Mouse (Mus musculus) megakaryocyte-erythroid progenitor cell, adult 5-6 weeks (primary cell): ENCODE results near the gene Dusp19. TPM values are rescaled to one million over a fixed set of nuclear protein-coding genes. Genes with fewer than 3 reads are reported as not detected.

Experiments
- ATAC-seq: replicated peaks from 2 replicates; pipeline ENCODE4 v1.8.0; 2016; ENCODE audit warnings: mild to moderate bottlenecking, inconsistent platforms; ENCODE audit not compliant: severe bottlenecking, poor library complexity, low FRiP score, low TSS enrichment
- total RNA-seq, 2 experiments: library from RNA; stranded (forward) in 1 of 2; stranded (reverse) in 1 of 2; fragments of 200-1000, 215-1000 nt in 1 of 2; fragments of >200 nt in 1 of 2; fragmentation: Nextera tagmentation in 1 of 2; gene quantifications; 2 replicates each; pipeline ENCODE4 v1.2.3; 2014 to 2017

Dusp19 gene
- total RNA-seq (2014; fragmentation: Nextera tagmentation) (11.7 and 13.8 TPM in 2 replicates), total RNA-seq (2017) (9.7 and 13.8 TPM in 2 replicates)

DNA sequence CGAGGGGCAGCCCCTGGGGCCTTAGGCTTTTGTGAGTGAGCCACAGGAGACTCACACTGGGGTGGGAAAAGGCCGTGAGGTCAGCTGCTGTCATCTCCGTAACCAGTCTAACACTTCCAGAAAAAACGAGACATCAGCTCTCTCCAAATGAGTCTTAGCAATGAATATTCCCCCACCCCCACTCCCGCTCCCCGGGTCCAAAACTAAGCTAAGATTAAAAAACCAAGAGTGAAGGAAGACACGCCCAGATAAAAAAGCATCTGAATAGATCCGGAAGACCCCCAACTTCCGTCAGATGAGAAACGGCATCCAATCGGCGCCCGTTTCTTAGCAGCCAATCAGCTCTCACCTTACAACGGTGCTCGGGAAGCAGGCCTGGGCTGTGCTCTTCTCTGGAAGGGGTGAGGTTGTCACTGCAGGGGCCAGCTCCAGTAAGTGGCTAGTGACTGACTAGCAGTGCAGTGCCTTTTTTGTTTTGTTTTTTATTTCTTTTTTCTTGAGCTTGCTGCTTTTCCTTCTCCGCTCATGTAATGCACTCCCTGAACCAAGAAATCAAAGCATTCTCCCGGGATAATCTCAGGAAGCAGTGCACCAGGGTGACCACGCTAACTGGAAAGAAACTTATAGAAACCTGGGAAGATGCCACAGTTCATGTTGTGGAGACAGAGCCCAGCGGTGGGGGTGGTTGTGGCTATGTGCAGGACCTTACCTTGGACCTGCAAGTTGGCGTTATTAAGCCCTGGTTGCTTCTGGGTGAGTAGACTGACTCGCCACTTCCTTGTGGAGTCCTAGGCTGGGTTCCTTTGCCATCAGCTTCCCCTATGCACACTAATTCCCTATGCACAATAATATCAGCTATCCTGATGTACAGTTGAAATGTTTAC is at the start of gene Dusp19, which contains the start of gene Nup35:
Gene Dusp19, plus strand, starts transcription at position 192 of the 884 bp plus-strand sequence.
Gene Nup35, plus strand, starts transcription at position 383 of the 884 bp plus-strand sequence.
- peak; percentile 100 for ATAC-seq

DNA sequence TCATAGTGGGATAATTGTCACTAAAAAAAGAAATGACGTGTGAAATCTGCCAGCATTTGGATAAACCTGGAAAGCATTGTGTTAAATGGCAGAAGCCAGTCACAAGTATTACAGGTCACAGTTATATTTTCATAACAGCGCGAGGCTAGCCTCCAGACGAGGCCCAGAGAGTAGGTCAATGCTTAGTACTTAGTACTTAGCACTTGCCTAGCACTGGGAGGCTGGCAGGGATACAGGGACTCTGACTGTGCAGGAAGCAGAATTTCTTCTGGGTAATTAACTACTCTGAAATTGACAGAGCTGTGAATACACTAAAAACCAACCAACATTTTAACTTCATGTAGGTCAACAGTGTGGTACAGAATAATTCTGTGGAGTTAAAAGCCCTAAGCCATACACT is 49.4 kb upstream of the Dusp19 start:
- no peak for ATAC-seq

DNA sequence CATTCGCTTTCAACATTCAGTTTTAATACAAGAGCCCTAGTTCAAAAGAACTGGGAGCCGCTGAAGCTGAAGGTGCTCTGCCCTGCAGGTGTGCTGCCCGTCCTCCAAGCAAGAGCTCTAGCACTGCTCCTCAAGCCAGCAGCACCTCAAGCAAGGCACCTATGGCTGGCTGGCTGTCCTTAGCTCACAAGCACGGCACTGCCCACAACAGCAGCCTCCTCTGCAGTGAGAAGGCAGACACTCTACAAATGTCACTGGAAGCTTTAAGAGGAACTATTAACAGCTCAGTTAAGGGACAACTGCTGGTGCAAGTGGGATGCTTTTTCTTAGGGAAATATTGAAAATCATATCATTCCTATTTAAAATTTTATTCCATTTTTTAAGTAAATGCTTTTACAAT is 46.2 kb upstream of the Dusp19 start:
- no peak for ATAC-seq

DNA sequence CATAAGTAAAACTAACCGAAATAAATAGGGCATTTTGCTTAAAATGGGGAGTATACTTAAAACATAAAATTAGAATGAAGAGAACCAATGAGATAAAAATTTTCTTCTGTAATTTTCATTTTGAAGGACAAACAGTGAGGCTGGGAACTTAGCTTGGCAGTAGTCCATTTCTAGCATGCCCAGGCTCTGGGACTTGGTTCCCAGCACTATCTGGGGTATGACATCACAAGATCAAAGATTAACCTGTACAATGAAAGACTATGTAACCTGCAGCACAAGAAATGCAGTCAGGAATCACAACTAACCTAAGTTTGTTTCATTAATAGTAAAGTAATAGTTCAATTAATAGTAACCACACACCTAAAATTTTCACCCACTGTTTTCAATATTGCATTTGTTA is 39.6 kb upstream of the Dusp19 start:
- no peak for ATAC-seq

DNA sequence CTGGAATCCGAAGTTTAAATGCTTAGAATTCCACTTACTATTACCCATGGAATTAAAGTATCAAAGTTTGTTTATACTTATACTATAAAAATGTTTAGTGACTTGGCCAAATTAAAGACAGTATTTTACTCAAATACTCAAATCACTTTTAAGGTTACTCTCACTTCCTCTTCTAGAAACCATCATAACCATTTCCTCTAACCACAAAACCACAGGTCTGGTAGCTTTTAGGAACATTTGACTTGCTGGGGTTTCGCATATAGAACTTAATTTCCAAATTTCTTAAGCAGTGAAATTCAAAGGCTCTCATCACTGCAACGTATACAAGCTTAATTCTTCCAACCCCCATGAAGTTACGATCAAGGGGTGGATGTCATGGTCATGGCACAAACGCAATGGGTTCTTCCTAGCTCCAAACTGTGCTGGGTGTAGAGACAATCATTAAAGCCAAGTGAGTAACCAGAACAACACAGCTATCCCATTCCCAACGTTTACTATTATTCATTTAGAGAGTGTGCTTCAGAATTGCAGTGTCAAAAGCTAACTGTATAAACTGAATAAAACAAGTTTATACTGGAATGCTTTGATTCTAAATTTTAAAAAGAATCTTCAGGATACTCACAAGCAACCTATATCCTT is 37.5 kb upstream of the Dusp19 start:
- no peak for ATAC-seq

DNA sequence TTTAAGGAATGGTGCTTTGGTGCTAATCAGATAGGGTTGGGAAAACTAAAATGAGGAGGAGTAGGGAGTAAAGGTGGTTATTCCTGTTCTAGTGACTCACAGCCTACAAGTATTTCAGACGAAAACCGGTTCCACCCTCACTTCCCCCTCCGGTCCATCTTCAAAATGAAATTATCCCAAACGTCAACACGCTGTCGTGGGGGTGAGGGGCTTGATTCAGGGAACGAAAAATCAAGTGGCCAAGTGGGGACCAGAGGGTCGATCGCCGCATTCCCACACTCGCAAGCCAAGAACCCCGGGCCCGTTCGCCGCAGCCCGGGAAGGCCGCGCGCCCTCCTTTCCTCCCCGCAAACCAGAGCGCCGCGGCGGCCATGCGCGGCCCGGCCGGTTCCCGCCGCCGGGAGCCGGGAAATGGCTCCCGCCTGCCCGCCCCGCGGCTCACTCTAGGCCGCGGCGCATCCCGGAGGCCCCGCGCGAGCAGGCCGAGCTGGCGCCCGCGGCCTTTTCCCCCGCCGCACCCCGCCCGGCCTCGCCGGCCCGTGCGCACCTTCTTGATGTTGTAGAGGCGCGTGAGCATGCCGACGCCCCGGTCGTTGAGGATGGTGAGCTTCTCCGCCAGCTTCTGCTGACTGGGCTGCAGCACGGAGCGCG is 36.4 kb upstream of the Dusp19 start:
- ATAC-seq, result peak; percentile 21; the same call in 1 of the 2 replicates

DNA sequence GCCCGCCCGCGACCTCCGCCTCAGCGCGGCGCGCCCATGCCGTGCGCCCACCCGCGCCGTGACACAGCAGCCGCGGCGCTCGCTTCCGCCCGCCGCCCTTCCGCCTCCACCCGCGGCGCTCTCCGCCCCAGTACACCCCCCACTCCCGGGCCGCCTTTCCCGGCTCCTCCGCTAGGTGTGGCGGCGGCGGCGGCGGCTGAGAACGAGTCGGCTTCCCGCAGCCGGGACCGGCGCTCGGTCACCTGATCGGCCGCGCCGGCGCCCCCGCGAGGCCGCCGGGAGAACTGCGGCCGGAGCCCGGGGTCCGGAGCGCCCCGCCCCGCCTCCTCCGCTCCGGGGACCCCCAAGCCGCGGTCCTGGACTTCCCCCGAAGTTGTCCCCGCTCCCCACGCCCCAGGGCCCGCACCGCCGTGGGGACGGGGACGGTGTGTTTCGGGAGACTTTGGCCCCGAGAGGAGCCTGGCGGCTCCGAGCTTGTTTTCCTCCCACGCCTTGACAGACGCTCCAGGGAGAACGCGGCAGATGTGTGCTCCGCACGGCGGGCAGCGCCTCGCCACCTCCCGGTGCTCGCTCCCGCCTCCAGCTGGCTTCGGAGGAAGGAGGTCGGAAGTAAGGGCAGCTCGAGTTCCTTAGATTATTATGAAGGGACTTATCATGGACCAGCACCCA is 35.7 kb upstream of the Dusp19 start, which contains the start of gene Nckap1:
Gene Nckap1, minus strand, starts transcription at position 338 of the 669 bp plus-strand sequence.
- peak; percentile 87 for ATAC-seq

DNA sequence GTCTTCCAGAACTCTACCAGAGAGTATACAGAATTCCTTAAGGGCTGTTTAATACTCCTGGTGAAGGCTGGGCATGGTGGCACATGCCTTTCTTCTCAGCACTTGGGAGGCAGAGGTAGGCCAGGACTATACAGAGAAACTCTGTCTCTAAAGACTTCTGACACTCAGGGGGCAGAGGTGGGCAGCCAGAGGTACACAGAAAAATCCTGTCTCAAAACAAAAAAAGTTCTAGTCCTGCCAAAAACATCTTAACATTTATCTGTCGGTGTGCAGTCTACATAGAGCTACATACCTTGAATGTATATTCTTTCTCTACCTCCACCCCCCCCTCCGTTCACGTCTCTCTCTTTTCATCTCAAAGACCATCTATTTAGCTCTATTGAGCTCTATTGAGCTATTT is 34.5 kb upstream of the Dusp19 start:
- ATAC-seq, result no peak

DNA sequence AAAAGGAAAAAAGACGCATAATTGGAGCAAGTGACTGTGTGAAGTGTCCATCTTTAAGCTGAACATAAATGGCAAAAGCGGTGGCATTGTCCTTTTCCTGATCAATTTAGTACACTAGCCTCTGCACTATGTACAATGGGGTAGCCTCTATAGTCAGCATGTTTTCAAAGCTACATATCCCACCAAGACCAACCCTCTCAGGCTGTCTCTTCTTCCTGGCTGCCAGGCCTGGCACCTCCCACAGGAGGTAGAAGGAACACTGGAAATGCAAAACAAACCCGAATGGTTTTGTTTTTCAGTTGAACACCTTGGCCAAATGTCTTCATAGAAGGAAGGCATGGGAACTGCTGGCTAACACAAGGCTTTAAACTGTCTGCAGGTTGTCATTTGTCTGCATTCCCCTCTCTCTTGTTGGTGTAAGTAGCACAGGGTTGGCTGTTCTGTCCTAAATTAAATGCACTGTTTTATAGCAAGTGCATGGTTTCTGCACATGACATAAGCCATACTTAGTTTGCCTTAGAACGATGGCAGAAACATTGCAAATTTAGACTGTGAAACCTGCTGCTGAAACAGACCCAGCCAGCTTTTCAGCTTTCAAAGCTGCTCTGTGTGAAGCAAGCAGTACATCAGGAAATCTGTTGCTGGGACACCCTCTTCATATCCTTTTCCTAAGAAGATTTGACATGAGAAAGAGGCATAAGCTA is 22.5 kb upstream of the Dusp19 start:
- no peak for ATAC-seq

DNA sequence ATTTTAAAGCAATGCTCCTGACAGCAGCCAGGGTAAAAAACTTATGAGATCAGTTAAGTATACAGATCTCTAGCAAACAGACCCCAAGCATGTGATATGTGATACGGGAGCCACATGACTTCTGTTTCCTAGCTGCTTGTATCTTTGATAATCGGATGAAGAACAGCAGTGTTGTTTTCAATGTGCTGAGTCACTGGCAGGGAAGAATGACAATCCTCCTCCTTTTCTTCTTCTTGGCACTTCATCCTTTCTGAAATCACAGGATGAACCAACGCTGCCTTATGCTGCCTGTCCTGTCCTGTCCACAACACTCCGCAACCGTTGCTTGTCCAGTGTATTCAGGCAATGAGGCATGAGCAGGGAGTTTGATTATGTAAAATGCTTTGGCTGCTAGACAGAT is 19.9 kb upstream of the Dusp19 start:
- peak; percentile 85 for ATAC-seq

DNA sequence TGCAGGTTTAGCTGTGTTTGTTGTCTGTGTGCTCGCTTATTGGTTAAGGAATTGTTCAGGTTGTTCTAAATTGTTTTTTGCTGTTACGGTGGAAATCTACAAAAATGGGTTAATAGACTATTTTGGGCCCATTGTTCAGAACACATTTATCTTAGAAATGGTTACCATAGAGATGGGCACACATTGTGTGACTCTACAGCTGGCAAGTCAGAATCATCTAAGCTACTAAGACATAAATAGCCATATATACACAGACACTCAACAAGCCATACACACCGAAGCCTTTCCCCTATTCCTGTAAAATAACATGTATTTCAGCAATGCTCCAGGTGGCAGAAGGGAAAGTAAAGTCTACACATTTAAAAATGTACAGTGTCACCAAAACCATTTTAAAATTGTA is 17.0 kb upstream of the Dusp19 start:
- ATAC-seq, result no peak

DNA sequence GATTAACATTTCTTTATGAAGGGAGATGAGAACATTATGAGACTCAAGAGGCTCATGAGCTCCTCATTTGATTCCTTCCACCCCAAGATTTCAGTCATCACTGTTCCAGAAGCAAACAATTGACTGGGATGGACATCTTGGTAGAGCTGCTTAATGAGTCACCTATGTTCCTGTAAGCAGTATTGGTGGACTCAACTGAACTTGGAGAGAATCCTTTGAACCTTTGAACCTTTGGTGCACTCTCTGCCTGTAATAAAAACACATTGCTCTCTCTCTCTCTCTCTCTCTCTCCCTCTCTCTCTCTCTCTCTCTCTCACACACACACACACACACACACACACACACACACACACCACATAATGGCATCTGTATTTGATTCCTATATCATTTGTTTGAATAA is 16.2 kb upstream of the Dusp19 start:
- no peak for ATAC-seq

DNA sequence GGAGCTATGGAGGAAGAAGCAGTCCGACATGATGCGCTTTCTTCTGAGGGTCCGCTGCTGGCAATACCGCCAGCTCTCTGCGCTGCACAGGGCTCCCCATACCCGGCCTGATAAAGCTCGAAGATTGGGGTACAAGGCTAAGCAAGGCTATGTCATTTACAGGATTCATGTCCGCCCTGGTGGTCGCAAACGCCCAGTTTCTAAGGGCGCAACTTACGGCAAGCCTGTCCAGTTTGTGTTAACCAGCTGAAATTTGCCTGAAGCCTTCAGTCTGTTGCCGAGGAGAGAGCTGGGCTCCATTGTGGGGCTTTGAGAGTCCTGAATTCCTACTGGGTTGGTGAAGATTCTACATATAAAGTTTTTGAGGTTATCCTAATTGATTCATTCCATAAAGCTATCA is 14.1 kb upstream of the Dusp19 start:
- ATAC-seq, result no peak

DNA sequence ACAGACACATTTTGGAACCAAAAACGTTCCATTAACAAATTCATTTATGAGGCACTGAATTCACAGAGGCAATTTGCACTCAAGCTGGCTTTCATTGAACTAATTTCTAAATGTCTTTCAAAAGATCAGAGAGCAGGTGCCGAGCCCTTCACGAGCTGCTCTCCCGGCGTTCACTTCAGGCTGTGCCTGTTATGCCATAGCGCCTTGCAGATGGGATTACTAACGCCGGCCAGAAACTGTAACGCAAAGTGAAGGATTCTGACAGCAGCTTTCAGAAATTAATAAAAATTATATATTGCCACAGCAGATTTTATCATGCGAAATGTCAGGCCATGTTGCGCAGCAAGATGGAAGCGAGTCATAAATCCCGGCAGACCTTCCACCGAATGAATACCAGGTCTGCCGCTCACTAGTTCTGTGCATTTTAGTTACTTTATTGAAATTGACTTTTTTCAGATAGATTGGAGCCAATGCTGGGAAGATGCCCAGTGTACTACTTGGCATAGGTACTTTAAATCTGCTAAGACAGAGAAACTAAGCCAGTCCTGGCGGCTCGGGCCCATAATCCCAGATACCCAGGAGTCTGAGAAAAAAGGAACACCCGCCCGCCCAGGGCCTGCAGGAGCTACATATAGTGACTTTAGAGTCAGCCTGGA is 12.9 kb upstream of the Dusp19 start:
- no peak for ATAC-seq

DNA sequence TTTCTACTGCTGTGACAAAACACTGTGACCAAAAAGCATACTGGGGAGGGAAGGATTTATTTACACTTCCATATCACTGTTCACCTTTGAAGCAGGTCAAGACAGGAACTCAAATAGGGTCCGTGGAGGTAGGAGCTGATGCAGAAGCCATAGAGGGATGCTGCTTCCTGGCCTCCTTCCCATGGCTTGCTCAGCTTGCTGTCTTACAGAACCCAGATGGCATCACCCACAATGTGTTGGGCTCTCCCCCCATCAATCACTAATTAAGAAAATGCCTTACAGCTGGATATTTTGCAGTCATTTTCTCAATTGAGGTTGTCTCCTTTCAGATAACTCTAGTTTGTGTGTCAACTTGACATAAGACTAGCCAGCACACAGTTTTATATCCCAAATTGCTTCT is 4.6 kb upstream of the Dusp19 start:
- ATAC-seq, result no peak

DNA sequence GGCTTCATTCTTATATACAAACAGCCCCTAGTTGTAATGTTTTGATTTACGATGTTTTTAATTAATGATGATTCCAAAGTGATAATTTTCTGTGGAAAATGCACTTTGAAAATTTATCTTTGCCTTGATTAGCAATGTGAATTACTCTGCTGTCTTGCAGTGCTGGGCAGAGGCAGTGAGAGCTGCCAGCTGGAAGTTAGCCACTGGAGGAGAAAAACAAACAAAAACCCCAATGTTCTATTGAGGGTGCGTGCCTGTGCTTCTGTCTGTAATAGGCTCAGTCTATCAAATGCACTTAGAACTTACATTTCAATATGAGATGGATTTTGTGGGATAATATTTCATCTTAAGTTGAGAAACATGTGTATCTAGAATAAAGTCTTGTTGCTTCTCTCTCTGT is 4.0 kb upstream of the Dusp19 start:
- ATAC-seq, result no peak

DNA sequence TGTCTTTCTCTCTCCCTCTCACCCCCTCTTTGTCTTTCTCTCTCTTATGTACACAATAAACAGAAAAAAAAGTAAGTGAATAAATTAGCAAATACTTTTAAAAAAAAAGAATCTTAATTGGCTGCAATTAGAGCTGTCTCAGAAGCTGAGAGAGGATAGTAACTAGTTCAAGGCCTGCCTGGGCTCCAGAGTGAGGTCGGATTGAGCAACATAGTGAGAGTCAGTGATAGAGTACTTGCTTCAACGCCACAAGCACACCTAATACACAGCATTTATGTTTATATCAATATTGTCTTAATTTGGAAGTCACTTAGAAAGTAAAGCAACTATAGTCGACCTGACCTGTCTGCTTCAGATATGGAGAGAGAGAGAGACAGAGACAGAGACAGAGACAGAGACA is 2.1 kb downstream of the Dusp19 start:
- no peak for ATAC-seq

DNA sequence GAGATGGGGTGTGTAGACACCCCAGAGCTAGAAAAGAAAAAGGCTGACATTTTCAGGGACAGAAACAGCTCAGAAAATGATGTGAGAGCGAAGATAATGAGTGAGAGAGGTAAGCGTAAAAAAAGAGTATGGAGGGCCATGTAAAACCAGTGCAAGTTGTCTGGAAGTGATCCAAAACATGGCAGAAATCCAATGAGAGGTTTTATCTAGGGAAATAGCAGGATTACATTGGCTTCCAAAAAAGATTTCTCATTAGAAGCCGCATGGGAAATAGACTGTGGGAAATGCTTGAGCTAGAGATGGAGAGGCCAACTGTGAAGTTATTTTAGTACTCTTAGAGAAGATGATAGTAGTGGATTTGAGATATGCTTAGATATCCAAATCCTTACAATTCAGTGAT is 5.1 kb downstream of the Dusp19 start:
- ATAC-seq, result no peak

DNA sequence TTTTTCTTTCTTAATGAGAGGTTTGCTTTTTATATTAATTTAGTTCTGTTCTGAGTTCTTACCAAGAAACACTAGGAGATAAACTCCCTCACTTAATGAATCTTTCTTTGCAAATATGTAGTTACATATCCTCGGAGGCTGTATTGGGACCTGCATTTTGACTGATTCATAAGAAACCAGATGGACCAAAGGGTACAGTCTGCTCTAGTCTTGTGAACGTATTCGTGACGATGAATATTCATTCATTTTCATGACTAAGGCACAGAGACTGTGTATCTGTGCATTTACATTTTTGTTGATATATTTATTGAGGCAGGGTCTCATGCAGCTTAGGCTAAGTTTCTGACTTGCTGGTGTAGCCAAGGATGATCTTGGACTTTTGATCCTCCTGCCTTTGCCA is 7.7 kb downstream of the Dusp19 start:
- no peak for ATAC-seq
